Mouse (Mus musculus) heart, adult 2 months (tissue): ENCODE data around the gene Gabrb3. TPM values are rescaled to one million over a fixed set of nuclear protein-coding genes. Genes with fewer than 3 reads are reported as not detected.
A peak's percentile ranks its signal among the peaks of the same experiment; 100 is the strongest.

ENCODE experiments used
- DNase-seq, 2 experiments: peaks; one replicate each; pipeline ENCODE4 v3.0.0; 2021
- H3K27ac ChIP-seq: fragments of 200-600 bp; 2 replicates; pipeline ENCODE4 v1.8.1; 2022
- H3K27me3 ChIP-seq: fragments of 200-500 bp; 2 replicates; pipeline ENCODE4 v1.6.1; 2012; ENCODE audit warnings: mild to moderate bottlenecking, low read length, inconsistent platforms, mixed read lengths; ENCODE audit not compliant: control insufficient read depth, insufficient read depth
- H3K36me3 ChIP-seq: fragments of 200-500 bp; 2 replicates; pipeline ENCODE4 v1.6.1; 2012; ENCODE audit warnings: low read length, inconsistent platforms; ENCODE audit not compliant: control insufficient read depth, insufficient read depth
- H3K4me1 ChIP-seq: fragments of 200-500 bp; 2 replicates; pipeline ENCODE4 v1.6.1; 2011; ENCODE audit warnings: low read length; ENCODE audit not compliant: control insufficient read depth, insufficient read depth
- H3K4me3 ChIP-seq: fragments of 200-600 bp; 2 replicates; pipeline ENCODE4 v1.8.1; 2022
- H3K79me2 ChIP-seq: fragments of 200-500 bp; replicated peaks from 2 replicates; pipeline ENCODE4 v1.6.1; 2012; ENCODE audit warnings: mild to moderate bottlenecking, inconsistent platforms, low read length, moderate library complexity, mixed read lengths; ENCODE audit not compliant: control insufficient read depth, insufficient read depth
- H3K9ac ChIP-seq: fragments of 200-500 bp; 2 replicates; pipeline ENCODE4 v1.6.1; 2012; ENCODE audit warnings: low read depth, mild to moderate bottlenecking, control low read depth, inconsistent platforms, low read length, mixed read lengths
- CTCF ChIP-seq: fragments of 200-600 bp; IDR thresholded peaks from 2 replicates; pipeline ENCODE4 v1.8.1; 2022; ENCODE audit warnings: antibody characterized with exemption, mild to moderate bottlenecking, moderate library complexity
- EP300 ChIP-seq: fragments of 200-500 bp; IDR thresholded peaks from 2 replicates; pipeline ENCODE4 v1.6.1; 2011; ENCODE audit warnings: low read depth, low read length, control low read depth; ENCODE audit not compliant: insufficient read depth
- POLR2A ChIP-seq: fragments of 200-500 bp; IDR thresholded peaks from 2 replicates; pipeline ENCODE4 v1.6.1; 2011; ENCODE audit warnings: mild to moderate bottlenecking, low read depth, low read length, control low read depth; ENCODE audit not compliant: insufficient read depth
- WGBS: fragments of 180-500 bp; shearing (Covaris S2); methylation state at CpG from one replicate; pipeline ENCODE4 v1.1.7; 2018; 5-methylcytosine and 5-hydroxymethylcytosine counted together
- intact Hi-C: fragments of 180-260 bp; cut with DNase I; formaldehyde crosslinking; loops from one replicate; pipeline ENCODE4 v1.15.1; 2025
- polyA plus RNA-seq: library from polyadenylated mRNA; depleted of rRNA; stranded (reverse); fragments of >200 nt; gene quantifications from 2 replicates; pipeline ENCODE4 v1.2.3, GENCODE M21; 2012
- total RNA-seq, 2 experiments: library from RNA; stranded (reverse); gene quantifications; 2 replicates each; pipeline ENCODE4 v1.2.3; 2021

Gabrb3 gene
- total and polyA plus RNA-seq, 3 experiments = 0.04 to 0.50 (median 0.37) TPM

DNA sequence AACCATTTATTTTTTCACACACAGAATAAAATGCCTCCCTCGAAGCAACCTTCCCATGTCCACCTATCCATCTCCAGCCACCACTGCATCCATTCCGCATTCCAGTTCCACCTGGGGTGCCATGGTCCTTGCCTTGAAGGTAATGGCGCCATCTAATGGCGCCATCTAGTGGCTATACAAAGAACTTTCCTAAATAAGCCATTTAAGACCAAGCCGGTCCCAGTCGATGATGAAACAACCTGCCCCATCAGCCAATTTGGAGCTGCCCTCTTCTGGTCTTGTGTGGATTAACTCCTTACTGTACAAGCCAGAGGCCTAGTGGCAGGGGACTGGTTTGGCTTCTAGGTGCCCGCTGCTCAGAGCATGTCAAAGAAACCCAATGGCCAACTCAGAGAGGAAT lies 119.1 kb downstream of the Gabrb3 start:
- Histone ChIP-seq H3K9ac (no peak overlapping the region), H3K4me1 (no peaks in the 10 kb centered on the region), H3K79me2 (no peaks in the 10 kb centered on the region), H3K27ac (no peak overlapping the region), H3K4me3 (no peak overlapping the region), H3K36me3 (no peaks in the 10 kb centered on the region), H3K27me3 (no peaks in the 10 kb centered on the region)
- DNase-seq = no peak
- TF ChIP-seq POLR2A = no peak
- TF ChIP-seq EP300 = no peak
- peak; percentile 55 for TF ChIP-seq CTCF
- intact Hi-C loops = no loop called here
- 23% methylated on average over 7 of the region's 7 CpGs for WGBS

- DNase-seq = no peak
- WGBS = 41% methylated on average over 3 of the region's 3 CpGs
- TF ChIP-seq POLR2A (no peak), EP300 (no peak), CTCF (no peak)
- Histone ChIP-seq H3K79me2 (no peaks in the 10 kb centered on the region), H3K4me3 (no peak overlapping the region), H3K27me3 (no peaks in the 10 kb centered on the region), H3K27ac (no peak overlapping the region), H3K36me3 (no peaks in the 10 kb centered on the region), H3K4me1 (no peaks in the 10 kb centered on the region), H3K9ac (no peak overlapping the region)
- intact Hi-C loops = no loop called here
Measured at GRCm38 (mm10) chr7:57560732-57561436, 141.4 kb downstream of the Gabrb3 start.

GRCm38 (mm10) chr7:57564403-57564802 lies 144.9 kb downstream of the Gabrb3 start:
- intact Hi-C loops = no loop called here
- Histone ChIP-seq H3K79me2 (no peaks in the 10 kb centered on the region), H3K4me1 (no peaks in the 10 kb centered on the region), H3K4me3 (no peak overlapping the region), H3K27ac (no peak overlapping the region), H3K36me3 (no peaks in the 10 kb centered on the region), H3K9ac (no peak overlapping the region), H3K27me3 (no peaks in the 10 kb centered on the region)
- DNase-seq = no peak
- TF ChIP-seq EP300 (no peak), POLR2A (no peak), CTCF (no peak)
- 85% methylated on average over 12 of the region's 12 CpGs for WGBS

DNA sequence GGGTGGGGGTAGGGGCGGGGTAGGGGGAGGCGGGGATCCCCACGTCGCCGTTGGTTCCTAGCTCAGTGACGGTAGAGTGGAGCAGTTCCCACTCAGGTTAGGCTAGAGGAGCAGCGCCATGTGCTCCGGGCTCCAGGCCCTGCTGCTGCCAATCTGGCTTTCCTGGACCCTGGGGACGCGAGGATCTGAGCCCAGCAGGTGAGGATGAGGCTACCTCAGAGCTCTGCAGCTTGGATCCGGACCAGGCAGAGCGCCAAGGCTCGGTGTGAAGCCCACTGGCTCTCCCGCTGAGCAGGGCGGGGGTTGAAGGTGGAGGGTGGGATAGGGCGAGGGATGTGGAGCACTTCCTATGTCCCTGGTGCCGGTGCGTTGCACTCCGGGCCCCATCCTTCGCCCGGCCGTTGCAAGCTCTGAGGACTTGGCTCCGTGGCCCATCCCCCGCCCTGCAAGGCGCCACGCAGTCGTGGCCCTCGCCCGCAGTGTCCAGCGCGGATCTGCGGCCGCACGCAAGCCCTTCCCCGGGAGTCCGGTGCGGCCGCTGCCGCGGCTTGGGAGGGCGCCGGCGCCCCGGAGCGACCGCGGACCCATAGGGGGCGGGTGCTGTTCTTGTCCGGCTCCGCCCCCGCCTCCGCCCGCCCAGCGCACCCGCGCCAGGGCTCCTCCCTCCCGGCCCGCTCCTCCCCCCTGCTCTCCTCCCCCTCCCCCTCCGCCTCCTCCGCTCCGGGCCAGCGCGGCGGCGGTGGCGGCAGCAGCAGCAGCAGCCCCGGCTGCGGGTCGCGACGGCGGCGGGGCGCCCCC lies 171.2 kb downstream of the Gabrb3 start:
- Histone ChIP-seq H3K36me3 (no peaks in the 10 kb centered on the region), H3K27ac (no peak overlapping the region), H3K4me1 (no peaks in the 10 kb centered on the region), H3K4me3 (peak overlapping the region; percentile 29; the same call in 1 of the 2 replicates), H3K27me3 (peaks cover 2% of the 10 kb centered on the region; the same call in 1 of the 2 replicates), H3K9ac (no peak overlapping the region), H3K79me2 (no peaks in the 10 kb centered on the region)
- intact Hi-C loops = no loop called here
- TF ChIP-seq POLR2A (no peak), EP300 (no peak), CTCF (no peak)
- peak; percentile 28 to 47 for DNase-seq
- WGBS = 1% methylated on average over 61 of the region's 74 CpGs

DNA sequence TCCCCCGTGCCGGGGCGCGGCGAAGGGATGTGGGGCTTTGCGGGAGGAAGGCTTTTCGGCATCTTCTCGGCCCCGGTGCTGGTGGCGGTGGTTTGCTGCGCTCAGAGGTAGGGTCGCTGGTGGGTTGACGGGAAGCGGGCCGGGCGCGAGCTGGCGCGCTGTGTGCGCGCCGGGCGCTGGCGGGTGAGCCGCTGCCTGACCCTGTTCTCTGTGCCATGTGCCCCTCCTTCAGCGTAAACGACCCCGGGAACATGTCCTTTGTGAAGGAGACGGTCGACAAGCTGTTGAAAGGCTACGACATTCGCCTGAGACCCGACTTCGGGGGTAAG lies 171.7 kb downstream of the Gabrb3 start:
- WGBS = under 1% methylated on average over 31 of the region's 34 CpGs
- intact Hi-C loops = no loop called here
- H3K79me2 ChIP-seq = no peaks in the 10 kb centered on the region
- TF ChIP-seq CTCF (no peak), EP300 (no peak), POLR2A (no peak)
- H3K9ac ChIP-seq = no peak overlapping the region
- H3K4me1 ChIP-seq = no peaks in the 10 kb centered on the region
- DNase-seq = no peak
- H3K27ac ChIP-seq = no peak overlapping the region
- peak overlapping the region; percentile 18; the same call in 1 of the 2 replicates for H3K4me3 ChIP-seq
- H3K27me3 ChIP-seq = peaks cover 2% of the 10 kb centered on the region; the same call in 1 of the 2 replicates
- H3K36me3 ChIP-seq = no peaks in the 10 kb centered on the region
